Mouse (Mus musculus): ENCODE measurements around the gene Cmss1. TPM values are rescaled to one million over a fixed set of nuclear protein-coding genes. Genes with fewer than 3 reads are reported as not detected.

Gene Cmss1
- total and polyA plus RNA-seq, 2 experiments from 2014 or later = 14.7 to 43.4 TPM

- H3K4me3 ChIP-seq (ENCODE audit: low read depth, low read length) = no peak overlapping the region
- DNase-seq (ENCODE audit: low spot score) (no peak), ATAC-seq (ENCODE audit: low FRiP score) (no peak)
- H3K4me2 ChIP-seq (ENCODE audit: low read depth, low read length, poor library complexity, severe bottlenecking) = no peak overlapping the region
- H3K9me3 ChIP-seq (ENCODE audit: low read length) = no peaks in the 10 kb centered on the region
- H3K4me1 ChIP-seq (ENCODE audit: insufficient read depth, low read length) = no peaks in the 10 kb centered on the region
- H3K9ac ChIP-seq (replicated peaks; ENCODE audit: low read length, poor library complexity, severe bottlenecking) = no peak overlapping the region
- H3K27me3 ChIP-seq (ENCODE audit: insufficient read depth, low read length) = no peaks in the 10 kb centered on the region
- H3K36me3 ChIP-seq (ENCODE audit: insufficient read depth, low read length) = no peaks in the 10 kb centered on the region
- no peak for TF ChIP-seq CTCF (IDR thresholded peaks at IDR 0.05)
- H3K27ac ChIP-seq (ENCODE audit: low read depth, low read length) = no peak overlapping the region
Measured at GRCm38 (mm10) chr16:57601031-57601430, 5.6 kb downstream of the Cmss1 start.

GRCm38 (mm10) chr16:57597295-57597957 is 9.2 kb downstream of the Cmss1 start:
- Histone ChIP-seq H3K4me2 (ENCODE audit: low read depth, low read length, poor library complexity, severe bottlenecking) (no peak overlapping the region), H3K27ac (ENCODE audit: low read depth, low read length) (no peak overlapping the region), H3K4me3 (ENCODE audit: low read depth, low read length) (no peak overlapping the region), H3K36me3 (ENCODE audit: insufficient read depth, low read length) (no peaks in the 10 kb centered on the region), H3K9me3 (ENCODE audit: low read length) (no peaks in the 10 kb centered on the region), H3K4me1 (ENCODE audit: insufficient read depth, low read length) (no peaks in the 10 kb centered on the region), H3K9ac (replicated peaks; ENCODE audit: low read length, poor library complexity, severe bottlenecking) (no peak overlapping the region), H3K27me3 (ENCODE audit: insufficient read depth, low read length) (no peaks in the 10 kb centered on the region)
- WGBS = 90% methylated on average over 4 of the region's 4 CpGs
- ATAC-seq (ENCODE audit: low FRiP score) (no peak), DNase-seq (ENCODE audit: low spot score) (no peak)
- no peak for TF ChIP-seq CTCF (IDR thresholded peaks at IDR 0.05)

- WGBS = 44% methylated on average over 7 of the region's 7 CpGs
Measured at GRCm38 (mm10) chr16:57593422-57594157, 13.1 kb downstream of the Cmss1 start.

GRCm38 (mm10) chr16:57585201-57585600 is 21.5 kb downstream of the Cmss1 start:
- DNase-seq (ENCODE audit: low spot score) (no peak), ATAC-seq (ENCODE audit: low FRiP score) (no peak)
- Histone ChIP-seq H3K27ac (ENCODE audit: low read depth, low read length) (no peak overlapping the region), H3K36me3 (ENCODE audit: insufficient read depth, low read length) (no peaks in the 10 kb centered on the region), H3K9me3 (ENCODE audit: low read length) (no peaks in the 10 kb centered on the region), H3K27me3 (ENCODE audit: insufficient read depth, low read length) (no peaks in the 10 kb centered on the region), H3K4me1 (ENCODE audit: insufficient read depth, low read length) (no peaks in the 10 kb centered on the region), H3K9ac (replicated peaks; ENCODE audit: low read length, poor library complexity, severe bottlenecking) (no peak overlapping the region), H3K4me3 (ENCODE audit: low read depth, low read length) (no peak overlapping the region), H3K4me2 (ENCODE audit: low read depth, low read length, poor library complexity, severe bottlenecking) (no peak overlapping the region)
- WGBS = 74% methylated on average over 3 of the region's 3 CpGs
- no peak for TF ChIP-seq CTCF (IDR thresholded peaks at IDR 0.05)

More at GRCm38 (mm10) chr16:57593422-57594157, 13.1 kb downstream of the Cmss1 start:
- H3K27me3 ChIP-seq (ENCODE audit: insufficient read depth, low read length) = no peaks in the 10 kb centered on the region
- peak; percentile 47; the same call in 1 of the 2 replicates for ATAC-seq (ENCODE audit: low FRiP score)
- DNase-seq (ENCODE audit: low spot score) = peak; percentile 85
- no peak overlapping the region for H3K4me2 ChIP-seq (ENCODE audit: low read depth, low read length, poor library complexity, severe bottlenecking)
- peak; percentile 87 for TF ChIP-seq CTCF (IDR thresholded peaks at IDR 0.05)
- H3K4me3 ChIP-seq (ENCODE audit: low read depth, low read length) = no peak overlapping the region
- no peak overlapping the region for H3K27ac ChIP-seq (ENCODE audit: low read depth, low read length)
- no peaks in the 10 kb centered on the region for H3K9me3 ChIP-seq (ENCODE audit: low read length)
- H3K36me3 ChIP-seq (ENCODE audit: insufficient read depth, low read length) = no peaks in the 10 kb centered on the region
- H3K4me1 ChIP-seq (ENCODE audit: insufficient read depth, low read length) = no peaks in the 10 kb centered on the region
- H3K9ac ChIP-seq (replicated peaks; ENCODE audit: low read length, poor library complexity, severe bottlenecking) = no peak overlapping the region

GRCm38 (mm10) chr16:57582008-57582407 is 24.7 kb downstream of the Cmss1 start:
- Histone ChIP-seq H3K36me3 (ENCODE audit: insufficient read depth, low read length) (no peaks in the 10 kb centered on the region), H3K27me3 (ENCODE audit: insufficient read depth, low read length) (no peaks in the 10 kb centered on the region), H3K27ac (ENCODE audit: low read depth, low read length) (no peak overlapping the region), H3K4me3 (ENCODE audit: low read depth, low read length) (no peak overlapping the region), H3K4me1 (ENCODE audit: insufficient read depth, low read length) (no peaks in the 10 kb centered on the region), H3K4me2 (ENCODE audit: low read depth, low read length, poor library complexity, severe bottlenecking) (no peak overlapping the region), H3K9me3 (ENCODE audit: low read length) (no peaks in the 10 kb centered on the region), H3K9ac (replicated peaks; ENCODE audit: low read length, poor library complexity, severe bottlenecking) (no peak overlapping the region)
- no peak for TF ChIP-seq CTCF (IDR thresholded peaks at IDR 0.05)
- WGBS = 86% methylated on average over 2 of the region's 2 CpGs
- ATAC-seq (ENCODE audit: low FRiP score) (no peak), DNase-seq (ENCODE audit: low spot score) (no peak)

GRCm38 (mm10) chr16:57580041-57580440 is 26.6 kb downstream of the Cmss1 start:
- DNase-seq (ENCODE audit: low spot score) (no peak), ATAC-seq (ENCODE audit: low FRiP score) (no peak)
- no peak overlapping the region for H3K4me2 ChIP-seq (ENCODE audit: low read depth, low read length, poor library complexity, severe bottlenecking)
- TF ChIP-seq CTCF (IDR thresholded peaks at IDR 0.05) = no peak
- no peaks in the 10 kb centered on the region for H3K36me3 ChIP-seq (ENCODE audit: insufficient read depth, low read length)
- H3K4me3 ChIP-seq (ENCODE audit: low read depth, low read length) = no peak overlapping the region
- H3K27ac ChIP-seq (ENCODE audit: low read depth, low read length) = no peak overlapping the region
- no peaks in the 10 kb centered on the region for H3K27me3 ChIP-seq (ENCODE audit: insufficient read depth, low read length)
- H3K4me1 ChIP-seq (ENCODE audit: insufficient read depth, low read length) = no peaks in the 10 kb centered on the region
- H3K9ac ChIP-seq (replicated peaks; ENCODE audit: low read length, poor library complexity, severe bottlenecking) = no peak overlapping the region
- WGBS = 69% methylated on average over 7 of the region's 7 CpGs
- no peaks in the 10 kb centered on the region for H3K9me3 ChIP-seq (ENCODE audit: low read length)

Data from midbrain, postnatal 0 days (tissue).